Mouse (Mus musculus) lung, embryonic 15.5 days (tissue): ENCODE results near the gene Arhgef1. TPM values are rescaled to one million over a fixed set of nuclear protein-coding genes. Genes with fewer than 3 reads are reported as not detected.

ENCODE experiments used
- ATAC-seq: fragments of 200-750 bp; cut with Nextera tagmentation; 2 replicates; pipeline ENCODE4 v1.8.0; 2017; ENCODE audit warnings: moderate number of reproducible peaks, borderline replicate concordance; ENCODE audit not compliant: low FRiP score, low TSS enrichment; ENCODE audit errors: extremely low read depth
- H3K27ac ChIP-seq: fragments of 300-500 bp; sonication (generic); 2 replicates; pipeline ENCODE4 v1.5.1; 2015; ENCODE audit warnings: moderate library complexity, mild to moderate bottlenecking, inconsistent platforms
- H3K27me3 ChIP-seq: fragments of 300-500 bp; sonication (generic); 2 replicates; pipeline ENCODE4 v1.6.1; 2015; ENCODE audit warnings: inconsistent platforms
- H3K36me3 ChIP-seq: fragments of 300-500 bp; sonication (generic); 2 replicates; pipeline ENCODE4 v1.6.1; 2015; ENCODE audit warnings: inconsistent platforms
- H3K4me1 ChIP-seq: fragments of 300-500 bp; sonication (generic); 2 replicates; pipeline ENCODE4 v1.6.1; 2015; ENCODE audit warnings: inconsistent platforms
- H3K4me2 ChIP-seq: fragments of 300-500 bp; sonication (generic); 2 replicates; pipeline ENCODE4 v1.6.1; 2015; ENCODE audit warnings: inconsistent platforms, mild to moderate bottlenecking, moderate library complexity
- H3K4me3 ChIP-seq: fragments of 300-500 bp; sonication (generic); 2 replicates; pipeline ENCODE4 v1.5.1; 2015; ENCODE audit warnings: mild to moderate bottlenecking, inconsistent platforms
- H3K9ac ChIP-seq: fragments of 300-500 bp; sonication (generic); 2 replicates; pipeline ENCODE4 v1.6.1; 2015; ENCODE audit warnings: inconsistent platforms
- H3K9me3 ChIP-seq: fragments of 300-500 bp; sonication (generic); 2 replicates; pipeline ENCODE4 v1.6.1; 2016; ENCODE audit warnings: inconsistent platforms
- WGBS: fragments of 180-500 bp; shearing (Covaris S2); methylation state at CpG from one replicate; pipeline ENCODE4 v1.1.7; 2015; 5-methylcytosine and 5-hydroxymethylcytosine counted together
- polyA plus RNA-seq: library from polyadenylated mRNA; unstranded; fragments of >200 nt; fragmentation: Nextera tagmentation; extraction: Ambion mirVana; gene quantifications from 2 replicates; pipeline ENCODE4 v1.2.1, GENCODE M21; 2015

The Arhgef1 gene
- 115 and 128 TPM in 2 replicates for polyA plus RNA-seq

DNA sequence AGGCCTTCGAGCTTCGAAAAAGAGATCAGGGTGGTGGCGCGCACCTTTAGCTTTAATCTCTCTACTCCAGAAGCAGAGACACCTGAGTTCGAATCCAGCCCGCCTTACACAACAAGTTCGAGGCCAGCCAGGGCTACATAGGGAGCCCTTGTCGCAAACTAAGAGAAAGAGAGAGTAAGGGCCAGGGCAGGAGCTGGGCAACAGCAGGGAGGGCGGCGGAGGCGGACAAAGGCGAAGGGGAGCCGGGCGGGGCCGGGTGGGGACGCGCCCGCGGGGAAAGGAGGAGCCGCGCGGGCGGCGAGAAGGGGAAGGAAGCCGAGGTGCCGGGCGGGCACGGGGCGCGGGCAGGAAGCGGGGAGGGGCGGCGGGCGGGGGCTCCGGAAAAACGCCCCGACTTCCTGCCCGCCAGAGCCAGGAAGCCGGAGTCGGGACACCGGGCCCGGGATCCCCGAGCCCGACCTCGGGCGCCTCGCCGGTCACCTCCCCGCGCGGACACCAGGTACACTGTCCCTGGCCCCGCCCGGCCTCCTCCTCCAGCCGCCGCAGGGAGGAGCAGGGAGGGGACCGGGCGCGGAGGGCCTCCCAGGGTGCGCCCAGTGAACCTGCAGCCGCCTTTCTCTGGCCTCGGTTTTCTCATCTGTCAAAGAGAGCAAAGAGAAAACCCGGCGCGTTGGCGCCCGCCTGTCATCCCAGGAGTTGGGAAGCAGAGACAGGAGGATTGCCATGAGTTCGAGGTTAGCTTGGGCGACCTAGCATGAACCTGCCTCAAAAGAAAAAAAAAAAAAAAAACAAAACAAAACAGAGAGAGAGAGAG, at the start of gene Arhgef1:
Arhgef1 (plus strand) TSS at position 283 of the 814 bp plus-strand sequence.
- peak within 1 kb of the TSS; percentile 89 for H3K27ac ChIP-seq
- peak within 1 kb of the TSS; percentile 61 for H3K9ac ChIP-seq
- H3K4me3 ChIP-seq, result peak within 1 kb of the TSS; percentile 60
- peaks cover 46% of the 10 kb centered on the region for H3K4me1 ChIP-seq
- 4% methylated on average over 42 of the region's 68 CpGs for WGBS
- no peaks in the 10 kb centered on the region for H3K27me3 ChIP-seq
- no peaks in the 10 kb centered on the region for H3K9me3 ChIP-seq
- peak; percentile 26 for ATAC-seq
- H3K4me2 ChIP-seq, result peak within 1 kb of the TSS; percentile 81
- H3K36me3 ChIP-seq, result 0 out of 2 replicates have a peak, but pooled peaks cover under 1% of the 10 kb centered on the region

GRCm38 (mm10) chr7:24853233-24853563, 49.5 kb upstream of the Arhgef1 start:
- Histone ChIP-seq H3K4me3 (no peak overlapping the region), H3K27me3 (no peaks in the 10 kb centered on the region), H3K4me2 (no peak overlapping the region), H3K36me3 (no peaks in the 10 kb centered on the region), H3K9ac (no peak overlapping the region), H3K9me3 (no peaks in the 10 kb centered on the region), H3K4me1 (no peaks in the 10 kb centered on the region), H3K27ac (no peak overlapping the region)
- no peak for ATAC-seq

DNA sequence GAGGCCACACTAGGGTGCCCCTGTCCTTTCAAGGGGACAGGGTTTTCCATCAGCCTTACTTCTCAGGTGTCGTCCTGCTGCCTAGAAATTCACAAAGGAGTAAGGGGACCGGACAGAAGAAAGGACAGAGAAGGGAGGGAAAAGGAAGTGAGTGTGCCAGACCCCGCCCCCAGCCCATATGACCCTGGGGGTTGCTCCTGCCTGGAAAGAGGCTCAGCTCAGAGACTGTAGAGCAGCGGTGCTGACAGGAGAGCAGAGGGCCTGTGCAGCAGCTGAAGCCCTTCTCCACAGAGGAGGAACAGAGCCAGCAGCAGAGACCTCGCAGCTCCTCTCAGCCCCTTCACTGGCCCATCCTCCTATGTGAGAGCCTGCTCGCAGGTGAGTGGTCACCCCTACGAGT, 49.0 kb upstream of the Arhgef1 start:
- WGBS, result 26% methylated on average over 7 of the region's 7 CpGs
- H3K4me1 ChIP-seq, result no peaks in the 10 kb centered on the region
- no peaks in the 10 kb centered on the region for H3K36me3 ChIP-seq
- 0 out of 2 replicates have a peak, but pooled peaks have one; percentile 21 for ATAC-seq
- no peaks in the 10 kb centered on the region for H3K9me3 ChIP-seq
- no peak overlapping the region for H3K4me2 ChIP-seq
- H3K27ac ChIP-seq, result no peak overlapping the region
- no peak overlapping the region for H3K4me3 ChIP-seq
- no peaks in the 10 kb centered on the region for H3K27me3 ChIP-seq
- no peak overlapping the region for H3K9ac ChIP-seq

GRCm38 (mm10) chr7:24856460-24857120, 46.1 kb upstream of the Arhgef1 start:
- no peak overlapping the region for H3K4me2 ChIP-seq
- no peaks in the 10 kb centered on the region for H3K4me1 ChIP-seq
- H3K27me3 ChIP-seq, result no peaks in the 10 kb centered on the region
- no peaks in the 10 kb centered on the region for H3K36me3 ChIP-seq
- no peak overlapping the region for H3K4me3 ChIP-seq
- 53% methylated on average over 6 of the region's 6 CpGs for WGBS
- no peak overlapping the region for H3K27ac ChIP-seq
- no peaks in the 10 kb centered on the region for H3K9me3 ChIP-seq
- H3K9ac ChIP-seq, result no peak overlapping the region
- ATAC-seq, result no peak

DNA sequence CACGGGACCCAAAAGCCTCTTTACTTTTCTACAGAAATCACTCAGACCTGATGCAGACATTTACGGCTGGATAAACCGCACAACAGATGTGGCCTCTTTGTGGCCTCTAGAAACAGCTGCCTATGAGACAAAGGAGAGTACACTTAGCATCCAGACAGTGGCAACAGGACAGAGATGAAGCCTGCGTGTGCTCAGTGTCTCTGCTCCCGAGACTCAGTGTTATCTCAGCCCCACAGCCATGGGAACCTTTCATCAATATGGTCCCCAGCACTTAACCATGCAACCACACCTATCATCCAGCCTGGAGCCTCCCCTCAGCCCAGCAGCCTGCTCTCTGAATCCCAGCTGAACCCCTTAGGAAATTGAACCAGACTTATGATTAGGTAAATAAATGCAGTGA, 43.5 kb upstream of the Arhgef1 start:
- Histone ChIP-seq H3K9me3 (no peaks in the 10 kb centered on the region), H3K36me3 (no peaks in the 10 kb centered on the region), H3K27me3 (no peaks in the 10 kb centered on the region), H3K4me2 (no peak overlapping the region), H3K9ac (no peak overlapping the region), H3K4me1 (no peaks in the 10 kb centered on the region), H3K4me3 (no peak overlapping the region), H3K27ac (no peak overlapping the region)
- ATAC-seq, result peak; percentile 27; the same call in 1 of the 2 replicates
- 69% methylated on average over 5 of the region's 5 CpGs for WGBS

DNA sequence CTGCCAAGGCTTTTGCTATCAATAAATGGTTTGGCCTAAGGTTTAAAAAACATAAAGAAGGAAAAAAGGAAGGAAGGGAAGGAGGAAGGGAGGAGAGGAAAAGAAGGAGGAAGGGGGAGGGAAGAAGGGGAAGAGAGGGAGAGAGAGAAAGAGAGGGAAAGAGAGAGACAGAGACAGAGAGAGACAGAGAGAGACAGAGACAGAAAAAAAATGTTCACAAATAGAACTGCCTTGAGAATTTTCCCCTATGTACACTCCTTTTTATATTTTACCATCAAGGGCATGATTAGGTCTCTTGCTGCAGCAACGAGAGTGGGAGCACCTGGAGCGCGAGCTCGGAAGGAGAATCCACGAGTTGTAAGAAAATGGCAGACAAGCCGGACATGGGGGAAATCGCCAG, 40.8 kb upstream of the Arhgef1 start, which contains the start of gene Gm9844:
Gm9844 (plus strand) TSS at position 301 of the 400 bp plus-strand sequence.
- no peak within 1 kb of the TSS for H3K9ac ChIP-seq
- WGBS, result 77% methylated on average over 7 of the region's 7 CpGs
- H3K4me3 ChIP-seq, result no peak within 1 kb of the TSS
- H3K36me3 ChIP-seq, result no peaks in the 10 kb centered on the region
- no peaks in the 10 kb centered on the region for H3K4me1 ChIP-seq
- H3K4me2 ChIP-seq, result no peak within 1 kb of the TSS
- no peaks in the 10 kb centered on the region for H3K9me3 ChIP-seq
- no peak within 1 kb of the TSS for H3K27ac ChIP-seq
- ATAC-seq, result no peak
- H3K27me3 ChIP-seq, result no peaks in the 10 kb centered on the region

GRCm38 (mm10) chr7:24862853-24863252, 39.9 kb upstream of the Arhgef1 start:
- Histone ChIP-seq H3K4me3 (no peak overlapping the region), H3K4me2 (no peak overlapping the region), H3K9ac (no peak overlapping the region), H3K27ac (no peak overlapping the region), H3K9me3 (no peaks in the 10 kb centered on the region), H3K36me3 (no peaks in the 10 kb centered on the region), H3K27me3 (no peaks in the 10 kb centered on the region), H3K4me1 (no peaks in the 10 kb centered on the region)
- 76% methylated on average over 4 of the region's 4 CpGs for WGBS
- ATAC-seq, result no peak

DNA sequence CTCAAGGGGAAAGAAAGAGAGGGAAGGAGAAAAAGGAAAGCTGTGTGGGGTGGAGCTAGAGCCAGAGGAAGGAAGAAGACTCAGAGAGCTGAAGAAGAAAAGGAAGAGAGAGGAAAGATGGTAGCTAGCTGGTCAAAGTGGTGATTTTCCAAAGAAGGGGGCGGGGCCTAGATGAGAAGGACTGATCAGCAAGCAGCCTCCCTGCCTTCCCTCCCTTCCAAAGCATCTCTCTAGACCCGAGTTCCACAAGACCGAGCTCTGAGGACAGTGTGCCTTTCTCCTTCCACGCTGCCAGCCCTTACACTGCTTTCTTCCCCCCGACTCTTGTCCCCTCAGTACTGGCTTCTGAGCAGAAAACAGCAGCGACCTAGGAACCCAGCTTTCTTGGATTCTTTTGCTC, 38.6 kb upstream of the Arhgef1 start:
- ATAC-seq, result no peak
- Histone ChIP-seq H3K27ac (no peak overlapping the region), H3K36me3 (no peaks in the 10 kb centered on the region), H3K4me3 (no peak overlapping the region), H3K4me1 (no peaks in the 10 kb centered on the region), H3K27me3 (no peaks in the 10 kb centered on the region), H3K9me3 (no peaks in the 10 kb centered on the region), H3K9ac (no peak overlapping the region), H3K4me2 (no peak overlapping the region)
- WGBS, result 30% methylated on average over 6 of the region's 6 CpGs

DNA sequence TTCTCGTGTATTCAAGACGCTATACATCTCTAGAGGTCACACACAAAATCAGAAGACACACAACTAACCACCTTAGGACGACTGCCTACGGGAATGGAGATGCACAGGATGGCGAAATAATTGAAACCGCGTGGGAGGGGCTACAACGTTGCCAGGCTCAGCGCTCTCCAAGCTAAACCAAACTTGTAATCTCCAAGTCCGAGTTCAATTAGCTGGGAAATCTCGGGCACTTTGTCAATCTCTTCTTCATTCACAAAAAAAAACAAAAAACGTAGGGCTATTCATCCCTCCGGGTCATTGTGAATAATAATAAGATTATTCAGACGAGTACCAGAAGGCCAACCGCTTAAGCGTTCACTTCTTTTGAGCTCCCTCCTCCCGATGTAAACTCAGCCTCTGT, 33.6 kb upstream of the Arhgef1 start:
- Histone ChIP-seq H3K36me3 (no peaks in the 10 kb centered on the region), H3K4me1 (no peaks in the 10 kb centered on the region), H3K27me3 (peaks cover 11% of the 10 kb centered on the region; the same call in 1 of the 2 replicates), H3K9ac (no peak overlapping the region), H3K9me3 (no peaks in the 10 kb centered on the region; the same call in 1 of the 2 replicates), H3K27ac (no peak overlapping the region), H3K4me3 (no peak overlapping the region), H3K4me2 (no peak overlapping the region)
- no peak for ATAC-seq
- 63% methylated on average over 17 of the region's 17 CpGs for WGBS

DNA sequence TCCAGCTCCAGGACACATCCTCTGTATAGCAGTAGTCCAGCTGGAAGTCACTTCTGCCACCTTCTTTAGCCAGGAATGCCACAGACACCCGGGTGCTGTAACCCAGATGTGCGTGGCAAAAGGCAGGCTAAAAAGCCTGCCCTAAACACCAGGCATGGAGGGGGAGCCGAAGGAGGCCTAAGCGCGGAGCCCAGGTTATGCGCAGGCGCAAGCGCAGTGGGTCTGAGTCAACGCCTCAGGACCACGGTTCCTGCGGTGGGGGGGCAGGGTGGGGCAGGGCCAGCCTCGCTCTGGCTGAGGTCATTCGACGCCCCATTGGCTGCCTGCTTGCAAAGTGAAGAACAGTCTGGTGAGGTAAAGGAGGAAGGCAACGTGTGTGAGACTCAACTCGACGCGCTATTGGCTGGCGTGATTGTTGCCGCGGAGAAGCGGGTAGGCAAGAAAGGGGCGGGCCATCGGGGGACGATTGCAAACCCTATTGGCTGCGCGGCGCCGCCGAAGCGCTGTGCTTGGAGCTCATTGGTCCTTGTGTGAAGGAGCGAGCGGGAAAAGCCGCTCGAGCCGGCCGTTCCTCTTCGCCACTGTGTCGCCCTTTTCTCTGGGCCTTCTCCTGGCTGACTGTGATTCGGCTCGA, 33.1 kb upstream of the Arhgef1 start, which contains the start of the genes Lypd4 and Dmrtc2:
Lypd4 (minus strand) TSS at position 410 of the 634 bp plus-strand sequence.
Dmrtc2 (plus strand) TSS at position 526 of the 634 bp plus-strand sequence.
- no peak within 1 kb of the TSS for H3K27ac ChIP-seq
- H3K9me3 ChIP-seq, result no peaks in the 10 kb centered on the region; the same call in 1 of the 2 replicates
- peaks cover 11% of the 10 kb centered on the region; the same call in 1 of the 2 replicates for H3K27me3 ChIP-seq
- WGBS, result 49% methylated on average over 41 of the region's 41 CpGs
- H3K9ac ChIP-seq, result no peak within 1 kb of the TSS
- no peak within 1 kb of the TSS for H3K4me2 ChIP-seq
- H3K4me1 ChIP-seq, result no peaks in the 10 kb centered on the region
- H3K4me3 ChIP-seq, result no peak within 1 kb of the TSS
- H3K36me3 ChIP-seq, result no peaks in the 10 kb centered on the region
- ATAC-seq, result no peak

DNA sequence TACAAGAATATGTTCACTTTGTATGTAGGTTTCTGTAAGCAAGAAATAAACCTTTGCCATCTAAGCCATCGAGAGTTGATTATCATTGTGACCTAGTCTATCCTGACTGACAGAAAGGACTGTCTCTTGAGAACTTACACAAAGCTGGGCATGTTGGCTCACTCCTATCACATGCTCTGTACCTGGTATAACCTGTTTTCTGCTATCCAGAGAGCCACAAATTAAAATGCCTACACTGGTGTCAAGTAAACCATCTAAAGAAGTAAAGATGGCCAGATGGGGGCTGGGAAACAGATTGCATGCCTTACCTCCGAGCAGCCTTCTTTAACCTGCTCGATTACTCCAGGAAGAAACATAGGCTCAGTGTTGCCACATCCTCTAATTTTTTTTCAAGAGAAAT, 25.1 kb upstream of the Arhgef1 start:
- no peak overlapping the region for H3K4me3 ChIP-seq
- no peak overlapping the region for H3K4me2 ChIP-seq
- no peaks in the 10 kb centered on the region for H3K4me1 ChIP-seq
- ATAC-seq, result no peak
- no peaks in the 10 kb centered on the region for H3K27me3 ChIP-seq
- no peaks in the 10 kb centered on the region for H3K36me3 ChIP-seq
- no peaks in the 10 kb centered on the region for H3K9me3 ChIP-seq
- H3K27ac ChIP-seq, result no peak overlapping the region
- 66% methylated on average over 3 of the region's 3 CpGs for WGBS
- no peak overlapping the region for H3K9ac ChIP-seq

DNA sequence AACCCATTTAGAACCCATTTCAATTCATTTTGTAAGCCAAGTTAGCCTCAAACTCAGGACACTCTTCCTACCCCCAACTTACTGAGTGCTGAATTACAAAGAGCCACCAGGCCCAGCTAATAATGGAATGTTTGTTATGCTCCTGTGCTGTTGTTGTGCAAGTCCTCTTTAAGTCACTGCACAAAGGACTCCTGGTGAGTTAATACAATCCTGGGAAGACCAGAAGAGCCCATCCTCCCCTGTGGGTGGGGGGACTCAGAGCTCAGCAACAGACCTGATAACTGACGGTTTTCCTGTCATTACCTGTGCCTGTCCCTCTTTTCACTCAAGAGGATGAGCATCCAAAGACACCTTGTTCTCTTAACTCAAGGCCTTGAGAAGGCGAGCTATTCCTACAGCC, 23.1 kb upstream of the Arhgef1 start:
- Histone ChIP-seq H3K27me3 (no peaks in the 10 kb centered on the region), H3K4me3 (no peak overlapping the region), H3K4me2 (no peak overlapping the region), H3K27ac (no peak overlapping the region), H3K9me3 (no peaks in the 10 kb centered on the region), H3K4me1 (no peaks in the 10 kb centered on the region), H3K9ac (no peak overlapping the region), H3K36me3 (no peaks in the 10 kb centered on the region)
- WGBS, result 47% methylated on average over 2 of the region's 2 CpGs
- no peak for ATAC-seq
